Mouse (Mus musculus): ENCODE measurements at regions not wholly inside any gene's neighbourhood (a gene's known extent, or its start where the extent isn't known, plus 50 kb on each side); places are given as distances from the start of the nearest gene placed in this dataset.

DNA sequence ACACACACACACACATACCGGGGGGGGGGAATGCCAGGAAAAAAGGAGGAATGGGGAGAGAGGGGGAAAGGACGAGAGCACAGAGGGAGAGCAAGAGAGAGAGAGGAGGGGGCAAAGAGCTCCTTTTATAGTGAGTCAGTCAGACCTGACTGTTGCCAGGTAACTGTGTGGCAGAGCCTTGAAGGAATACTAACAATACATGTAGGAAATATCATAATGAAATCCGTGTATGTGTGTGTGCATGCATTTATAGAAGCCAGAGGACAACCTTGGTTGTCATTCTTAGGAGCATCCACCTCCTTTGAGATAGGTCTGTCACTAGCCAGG, 127.6 kb upstream of the Med14 start:
- H3K79me2 ChIP-seq (replicated peaks; ENCODE audit: control insufficient read depth, extremely low read depth, insufficient read depth, poor library complexity, severe bottlenecking) = no peaks in the 10 kb centered on the region
- H3K27me3 ChIP-seq (replicated peaks) = no peaks in the 10 kb centered on the region
- no peak overlapping the region for H3K9ac ChIP-seq (ENCODE audit: insufficient read depth, low read depth)
- no peaks in the 10 kb centered on the region for H3K9me3 ChIP-seq (replicated peaks; ENCODE audit: low read length)
- in situ Hi-C loops (cut with MboI; ENCODE audit: low pct_ligation_motif_present, low pct_unique_long_range_greater_than_20kb, low sequenced_read_pairs) = no loop called here
- H3K27ac ChIP-seq (ENCODE audit: insufficient read depth, low read depth) = no peak overlapping the region
- H3K4me3 ChIP-seq (replicated peaks in 1 of 3; ENCODE audit: low read depth in 2 of 3, low read length in 2 of 3, poor library complexity in 1 of 3) = no peak overlapping the region
- no peak overlapping the region for H3K4me2 ChIP-seq (ENCODE audit: insufficient read depth, low read depth, poor library complexity, severe bottlenecking)
- no peaks in the 10 kb centered on the region for H3K4me1 ChIP-seq (ENCODE audit: control insufficient read depth in 1 of 2, insufficient read depth in 2 of 2)
- no peak for TF ChIP-seq UBTF (IDR thresholded peaks at IDR 0.05; ENCODE audit: low read depth, low read length)
- TF ChIP-seq BHLHE40 (IDR thresholded peaks at IDR 0.05; ENCODE audit: low read depth, low read length) = no peak
- TF ChIP-seq MEF2A (IDR thresholded peaks at IDR 0.05; ENCODE audit: borderline replicate concordance, low read depth, low read length) = no peak
- no peak for TF ChIP-seq IRF4 (IDR thresholded peaks at IDR 0.05; ENCODE audit: low read depth, low read length)
- no peak for TF ChIP-seq POLR2A (IDR thresholded peaks at IDR 0.05; ENCODE audit: low read depth, low read length)
- no peak for TF ChIP-seq MYC (IDR thresholded peaks at IDR 0.05; ENCODE audit: low read depth, low read length)
- no peak for TF ChIP-seq ZKSCAN1 (IDR thresholded peaks at IDR 0.05; ENCODE audit: borderline replicate concordance, low read depth, low read length)
- DNase-seq (ENCODE audit: extremely low read depth) = no peak
- dilution Hi-C loops (cut with MboI; ENCODE audit: extremely low pct_ligation_motif_present, extremely low pct_unique_long_range_greater_than_20kb, low sequenced_read_pairs) = no loop called here
- no peaks in the 10 kb centered on the region for H3K36me3 ChIP-seq (replicated peaks in 1 of 2; ENCODE audit: control insufficient read depth in 1 of 2, insufficient read depth in 1 of 2, low read length in 1 of 2)

DNA sequence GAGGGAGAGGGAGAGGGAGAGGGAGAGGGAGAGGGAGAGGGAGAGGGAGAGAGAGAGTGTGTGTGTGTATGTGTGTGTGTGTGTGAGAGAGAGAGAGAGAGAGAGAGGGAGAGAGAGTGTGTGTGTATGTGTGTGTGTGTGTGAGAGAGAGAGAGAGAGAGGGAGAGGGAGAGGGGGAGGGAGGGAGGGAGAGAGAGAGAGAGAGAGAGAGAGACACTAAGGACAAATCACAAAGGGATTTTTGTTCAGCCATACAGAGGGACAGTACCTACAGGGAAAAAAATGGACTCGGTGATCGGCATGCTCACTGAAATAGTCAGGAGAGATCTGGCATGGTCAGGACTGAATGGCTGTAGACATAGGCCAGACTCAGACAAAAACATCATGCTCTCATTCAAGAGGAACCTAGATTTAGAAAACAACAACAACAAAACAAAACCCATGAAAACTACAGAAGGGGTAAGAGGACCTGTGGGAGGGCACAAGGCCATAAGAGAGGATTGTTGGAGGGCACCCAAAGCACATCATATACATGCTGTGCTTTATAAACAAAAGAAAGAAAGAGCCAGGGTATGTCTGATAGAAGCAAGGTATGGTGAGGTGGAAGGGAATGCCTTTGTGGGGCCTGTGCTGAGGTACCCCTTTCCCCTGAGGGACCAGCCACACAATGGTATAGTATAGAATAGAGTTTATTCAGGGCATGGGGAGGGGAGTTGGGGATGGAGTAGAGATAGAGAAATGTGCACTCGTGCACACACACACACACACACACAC, 127.0 kb upstream of the Med14 start:
- dilution Hi-C loops (cut with MboI; ENCODE audit: extremely low pct_ligation_motif_present, extremely low pct_unique_long_range_greater_than_20kb, low sequenced_read_pairs) = no loop called here

DNA sequence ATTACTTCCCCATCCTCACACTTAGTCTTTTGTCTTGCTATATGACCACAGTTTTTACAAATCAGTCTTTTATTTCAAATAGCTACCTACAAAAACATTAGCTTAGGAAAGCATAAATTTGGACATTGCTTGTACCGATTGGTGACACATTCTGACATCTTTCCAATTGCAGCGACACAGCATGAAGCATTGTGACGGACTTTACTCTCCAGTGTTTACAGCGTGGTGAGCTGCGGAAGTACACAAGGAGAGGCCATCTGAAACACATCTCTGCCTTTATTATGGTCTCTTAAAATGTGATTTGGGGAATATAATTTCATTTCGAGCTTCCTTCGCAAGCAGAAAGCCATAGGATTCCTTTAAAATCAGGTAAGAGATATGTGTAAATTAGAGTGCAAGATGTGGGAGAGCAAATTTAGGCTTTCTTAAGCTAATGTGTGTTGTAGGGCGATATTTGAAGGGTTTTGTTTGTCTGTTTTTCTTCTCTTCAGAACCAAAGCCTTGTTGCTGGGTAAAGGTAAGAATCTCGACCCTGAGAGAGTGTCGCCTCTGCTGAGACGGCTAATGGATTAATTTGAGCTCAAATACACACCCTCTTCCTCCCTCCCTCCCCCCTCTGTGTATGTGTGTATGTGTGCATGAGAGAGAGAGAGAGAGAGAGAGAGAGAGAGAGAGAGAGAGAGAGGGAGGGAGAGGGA, 126.3 kb upstream of the Med14 start:
- Histone ChIP-seq H3K4me3 (replicated peaks in 1 of 3; ENCODE audit: low read depth in 2 of 3, low read length in 2 of 3, poor library complexity in 1 of 3) (no peak overlapping the region), H3K4me2 (ENCODE audit: insufficient read depth, low read depth, poor library complexity, severe bottlenecking) (no peak overlapping the region), H3K36me3 (replicated peaks in 1 of 2; ENCODE audit: control insufficient read depth in 1 of 2, insufficient read depth in 1 of 2, low read length in 1 of 2) (no peaks in the 10 kb centered on the region), H3K27me3 (replicated peaks) (no peaks in the 10 kb centered on the region), H3K79me2 (replicated peaks; ENCODE audit: control insufficient read depth, extremely low read depth, insufficient read depth, poor library complexity, severe bottlenecking) (no peaks in the 10 kb centered on the region), H3K9me3 (replicated peaks; ENCODE audit: low read length) (no peaks in the 10 kb centered on the region), H3K9ac (ENCODE audit: insufficient read depth, low read depth) (no peak overlapping the region), H3K27ac (ENCODE audit: insufficient read depth, low read depth) (no peak overlapping the region), H3K4me1 (ENCODE audit: control insufficient read depth in 1 of 2, insufficient read depth in 2 of 2) (no peaks in the 10 kb centered on the region)
- no peak for DNase-seq (ENCODE audit: extremely low read depth)
- in situ Hi-C loops (cut with MboI; ENCODE audit: low pct_ligation_motif_present, low pct_unique_long_range_greater_than_20kb, low sequenced_read_pairs) (no loop called here), dilution Hi-C loops (cut with MboI; ENCODE audit: extremely low pct_ligation_motif_present, extremely low pct_unique_long_range_greater_than_20kb, low sequenced_read_pairs) (no loop called here)
- TF ChIP-seq SMC3 (IDR thresholded peaks at IDR 0.05; ENCODE audit: low read depth, low read length) (no peak), MAZ (IDR thresholded peaks at IDR 0.05; ENCODE audit: low read depth, low read length) (no peak), IRF4 (IDR thresholded peaks at IDR 0.05; ENCODE audit: low read depth, low read length) (no peak), KAT2A (IDR thresholded peaks at IDR 0.05; ENCODE audit: insufficient replicate concordance, low read length) (no peak), UBTF (IDR thresholded peaks at IDR 0.05; ENCODE audit: low read depth, low read length) (no peak), USF2 (conservative IDR thresholded peaks at IDR 0.05; ENCODE audit: low read depth, low read length) (no peak), ELF1 (IDR thresholded peaks at IDR 0.05; ENCODE audit: low read depth, low read length) (no peak), ZMIZ1 (IDR thresholded peaks at IDR 0.05; ENCODE audit: low read depth, low read length) (no peak), TBP (conservative IDR thresholded peaks at IDR 0.05; ENCODE audit: low read depth, low read length) (no peak), MYC (IDR thresholded peaks at IDR 0.05; ENCODE audit: low read depth, low read length) (no peak), NRF1 (IDR thresholded peaks at IDR 0.05; ENCODE audit: low read depth, low read length) (no peak), POLR2AphosphoS2 (IDR thresholded peaks at IDR 0.05; ENCODE audit: low read depth, low read length) (no peak), MEF2A (IDR thresholded peaks at IDR 0.05; ENCODE audit: borderline replicate concordance, low read depth, low read length) (no peak), MAX (IDR thresholded peaks at IDR 0.05; ENCODE audit: low read length) (no peak)

More for the DNA sequence above, 127.0 kb upstream of the Med14 start:
- Histone ChIP-seq H3K4me1 (ENCODE audit: control insufficient read depth in 1 of 2, insufficient read depth in 2 of 2) (no peaks in the 10 kb centered on the region), H3K27ac (ENCODE audit: insufficient read depth, low read depth) (no peak overlapping the region), H3K9ac (ENCODE audit: insufficient read depth, low read depth) (no peak overlapping the region), H3K4me3 (replicated peaks in 1 of 3; ENCODE audit: low read depth in 2 of 3, low read length in 2 of 3, poor library complexity in 1 of 3) (no peak overlapping the region), H3K79me2 (replicated peaks; ENCODE audit: control insufficient read depth, extremely low read depth, insufficient read depth, poor library complexity, severe bottlenecking) (no peaks in the 10 kb centered on the region), H3K27me3 (replicated peaks) (no peaks in the 10 kb centered on the region), H3K36me3 (replicated peaks in 1 of 2; ENCODE audit: control insufficient read depth in 1 of 2, insufficient read depth in 1 of 2, low read length in 1 of 2) (no peaks in the 10 kb centered on the region), H3K4me2 (ENCODE audit: insufficient read depth, low read depth, poor library complexity, severe bottlenecking) (no peak overlapping the region), H3K9me3 (replicated peaks; ENCODE audit: low read length) (no peaks in the 10 kb centered on the region)
- in situ Hi-C loops (cut with MboI; ENCODE audit: low pct_ligation_motif_present, low pct_unique_long_range_greater_than_20kb, low sequenced_read_pairs) = no loop called here
- DNase-seq (ENCODE audit: extremely low read depth) = no peak
- TF ChIP-seq ZKSCAN1 (IDR thresholded peaks at IDR 0.05; ENCODE audit: borderline replicate concordance, low read depth, low read length) = no peak
- TF ChIP-seq GABPA (IDR thresholded peaks at IDR 0.05; ENCODE audit: insufficient replicate concordance, low read depth, low read length) = no peak
- no peak for TF ChIP-seq POLR2A (IDR thresholded peaks at IDR 0.05; ENCODE audit: low read depth, low read length)
- no peak for TF ChIP-seq RAD21 (IDR thresholded peaks at IDR 0.05; ENCODE audit: low read depth, low read length)
- TF ChIP-seq ELF1 (IDR thresholded peaks at IDR 0.05; ENCODE audit: low read depth, low read length) = no peak
- TF ChIP-seq CHD1 (IDR thresholded peaks at IDR 0.05; ENCODE audit: low read depth, low read length) = no peak
